Mouse (Mus musculus): ENCODE data around the gene Olfr1462. TPM values are rescaled to one million over a fixed set of nuclear protein-coding genes. Genes with fewer than 3 reads are reported as not detected.

Olfr1462 gene
- polyA plus RNA-seq (2015; fragmentation: Nextera tagmentation; extraction: Ambion mirVana): not detected in 2 replicates

DNA sequence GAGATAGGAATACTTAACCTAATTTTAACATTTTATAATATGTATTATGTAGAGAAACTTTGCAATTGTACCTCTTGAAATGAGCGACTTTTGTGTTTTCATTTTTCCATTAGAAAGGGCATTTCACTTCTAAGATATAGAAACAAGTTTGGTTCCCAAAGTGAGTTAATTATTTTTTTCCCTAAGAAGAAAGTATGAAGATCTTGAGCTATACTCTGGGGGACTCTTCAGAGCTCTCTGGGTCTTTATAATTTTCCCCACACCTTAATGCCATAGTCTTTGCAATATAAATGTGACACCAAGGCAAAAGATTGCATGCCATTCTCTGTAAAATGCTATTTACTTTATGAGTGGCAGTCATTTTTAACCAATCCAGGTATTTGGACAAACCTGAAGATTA, at the start of gene Olfr1462:
Gene Olfr1462 (plus strand): TSS at position 301 of the 400 bp plus-strand sequence.
- ATAC-seq: no peak
- H3K4me2 ChIP-seq (ENCODE audit: low read length): no peak within 1 kb of the TSS

DNA sequence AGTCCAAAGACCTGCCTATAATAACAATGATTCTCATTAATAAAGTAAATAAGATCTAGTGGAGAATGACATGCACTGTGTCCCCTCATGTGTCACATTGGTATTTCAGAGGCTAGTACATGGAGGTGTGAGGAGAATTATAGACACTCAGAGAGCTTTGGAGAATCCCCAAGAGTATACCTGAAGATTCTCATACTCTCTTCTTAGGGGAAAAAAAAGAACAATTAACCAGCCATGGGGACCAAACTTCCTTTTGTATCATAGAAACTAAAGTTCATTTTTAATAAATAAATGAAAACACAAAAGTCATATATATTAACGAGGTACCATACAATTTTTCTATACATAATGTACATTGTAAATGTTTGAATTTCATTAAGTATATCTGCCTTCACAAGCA, 36.1 kb upstream of the Olfr1462 start, which contains the start of gene Olfr1459:
Gene Olfr1459 (minus strand): TSS at position 101 of the 400 bp plus-strand sequence.
- H3K36me3 ChIP-seq (ENCODE audit: control insufficient read depth, insufficient read depth): no peaks in the 10 kb centered on the region
- H3K4me1 ChIP-seq (replicated peaks; ENCODE audit: control insufficient read depth, insufficient read depth, low read length): no peaks in the 10 kb centered on the region
- no peak within 1 kb of the TSS for H3K4me2 ChIP-seq (ENCODE audit: low read length)
- no peaks in the 10 kb centered on the region for H3K27me3 ChIP-seq (replicated peaks; ENCODE audit: control insufficient read depth, insufficient read depth, low read length)
- no peak for ATAC-seq
- no peak within 1 kb of the TSS for H3K4me3 ChIP-seq (replicated peaks; ENCODE audit: low read length)
- peaks cover 7% of the 10 kb centered on the region; the same call in 1 of the 2 replicates for H3K9me3 ChIP-seq (ENCODE audit: control insufficient read depth, low read length)
- WGBS: 80% methylated on average over 1 of the region's 1 CpGs
- no peak within 1 kb of the TSS for H3K27ac ChIP-seq (ENCODE audit: low read length)
- no peak within 1 kb of the TSS for H3K9ac ChIP-seq (replicated peaks; ENCODE audit: low read depth, low read length)

More for the DNA sequence above, at the start of gene Olfr1462:
- Histone ChIP-seq H3K27me3 (replicated peaks; ENCODE audit: control insufficient read depth, insufficient read depth, low read length) (no peaks in the 10 kb centered on the region), H3K27ac (ENCODE audit: low read length) (no peak within 1 kb of the TSS), H3K9me3 (ENCODE audit: control insufficient read depth, low read length) (peaks cover 2% of the 10 kb centered on the region; the same call in 1 of the 2 replicates), H3K4me1 (replicated peaks; ENCODE audit: control insufficient read depth, insufficient read depth, low read length) (no peaks in the 10 kb centered on the region), H3K4me3 (replicated peaks; ENCODE audit: low read length) (no peak within 1 kb of the TSS), H3K36me3 (ENCODE audit: control insufficient read depth, insufficient read depth) (no peaks in the 10 kb centered on the region), H3K9ac (replicated peaks; ENCODE audit: low read depth, low read length) (no peak within 1 kb of the TSS)
- WGBS: 82% methylated on average over 1 of the region's 1 CpGs

DNA sequence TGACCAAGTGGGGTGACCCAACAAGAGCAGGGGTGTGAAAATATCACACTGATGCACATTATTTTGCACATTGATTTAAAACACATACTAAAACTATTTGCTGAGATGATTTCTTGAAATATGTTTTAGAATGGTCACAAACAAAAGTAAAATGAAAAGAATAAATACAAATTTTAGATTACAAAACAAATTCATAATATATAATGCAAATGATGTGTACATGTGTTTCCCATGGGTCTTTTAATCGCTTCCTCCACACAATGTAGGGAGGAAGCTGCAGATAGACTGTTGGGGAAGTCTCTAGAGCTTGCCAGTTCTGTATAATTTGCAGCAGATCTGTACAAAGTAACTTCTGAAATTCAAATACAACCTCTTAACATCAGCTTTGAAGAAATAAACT, 22.8 kb upstream of the Olfr1462 start, which contains the start of gene Olfr1461:
Gene Olfr1461 (plus strand): TSS at position 301 of the 400 bp plus-strand sequence.
- no peak within 1 kb of the TSS for H3K4me3 ChIP-seq (replicated peaks; ENCODE audit: low read length)
- no peak within 1 kb of the TSS for H3K9ac ChIP-seq (replicated peaks; ENCODE audit: low read depth, low read length)
- H3K27ac ChIP-seq (ENCODE audit: low read length): no peak within 1 kb of the TSS
- H3K4me1 ChIP-seq (replicated peaks; ENCODE audit: control insufficient read depth, insufficient read depth, low read length): no peaks in the 10 kb centered on the region
- no peak within 1 kb of the TSS for H3K4me2 ChIP-seq (ENCODE audit: low read length)
- 54% methylated on average over 1 of the region's 1 CpGs for WGBS
- no peaks in the 10 kb centered on the region for H3K36me3 ChIP-seq (ENCODE audit: control insufficient read depth, insufficient read depth)
- no peaks in the 10 kb centered on the region for H3K27me3 ChIP-seq (replicated peaks; ENCODE audit: control insufficient read depth, insufficient read depth, low read length)
- no peaks in the 10 kb centered on the region for H3K9me3 ChIP-seq (ENCODE audit: control insufficient read depth, low read length)
- no peak for ATAC-seq

DNA sequence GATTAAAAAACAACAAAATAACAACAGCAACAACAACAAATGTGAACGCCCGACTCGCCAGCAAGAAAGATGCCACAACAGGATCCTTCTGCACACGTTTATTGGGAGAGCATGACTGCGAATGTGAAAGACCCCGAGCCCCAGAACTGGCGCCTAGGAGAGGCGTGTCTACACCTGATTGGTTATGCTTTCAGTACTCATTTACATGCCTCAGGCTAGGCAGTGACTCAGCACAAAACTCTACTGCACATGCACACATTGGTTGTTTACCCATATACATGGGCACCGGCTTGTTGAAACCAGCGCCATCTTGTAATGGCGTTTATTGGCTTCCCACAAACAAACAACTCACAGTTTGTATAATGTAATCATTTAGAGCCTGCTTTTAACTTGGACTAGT, 36.1 kb downstream of the Olfr1462 start:
- Histone ChIP-seq H3K27me3 (replicated peaks; ENCODE audit: control insufficient read depth, insufficient read depth, low read length) (no peaks in the 10 kb centered on the region), H3K27ac (ENCODE audit: low read length) (no peak overlapping the region), H3K36me3 (ENCODE audit: control insufficient read depth, insufficient read depth) (no peaks in the 10 kb centered on the region), H3K9me3 (ENCODE audit: control insufficient read depth, low read length) (peaks cover 2% of the 10 kb centered on the region), H3K4me2 (ENCODE audit: low read length) (no peak overlapping the region), H3K4me3 (replicated peaks; ENCODE audit: low read length) (no peak overlapping the region), H3K9ac (replicated peaks; ENCODE audit: low read depth, low read length) (no peak overlapping the region), H3K4me1 (replicated peaks; ENCODE audit: control insufficient read depth, insufficient read depth, low read length) (no peaks in the 10 kb centered on the region)
- WGBS: 88% methylated on average over 11 of the region's 11 CpGs
- no peak for ATAC-seq

DNA sequence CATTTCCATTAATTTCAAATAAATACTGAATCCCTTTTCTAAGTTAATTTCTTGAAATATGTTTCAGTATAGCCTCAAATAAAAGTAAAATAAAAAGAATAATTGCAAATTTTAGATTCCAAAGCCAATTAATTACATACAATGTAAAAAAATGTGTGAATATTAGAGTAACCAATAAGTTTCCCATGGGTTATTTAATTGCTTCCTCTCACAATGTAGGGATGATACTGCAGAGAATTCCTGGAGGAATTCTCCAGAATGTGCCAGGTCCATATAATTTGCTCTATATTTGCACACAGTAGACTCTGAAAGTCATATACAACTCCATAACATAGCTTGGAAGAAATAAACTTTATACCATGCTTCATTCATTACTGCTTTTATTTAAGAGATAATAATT, 45.5 kb downstream of the Olfr1462 start, which contains the start of gene Olfr1463:
Gene Olfr1463 (plus strand): TSS at position 301 of the 400 bp plus-strand sequence.
- Histone ChIP-seq H3K36me3 (ENCODE audit: control insufficient read depth, insufficient read depth) (no peaks in the 10 kb centered on the region), H3K4me3 (replicated peaks; ENCODE audit: low read length) (no peak within 1 kb of the TSS), H3K9ac (replicated peaks; ENCODE audit: low read depth, low read length) (no peak within 1 kb of the TSS), H3K4me1 (replicated peaks; ENCODE audit: control insufficient read depth, insufficient read depth, low read length) (no peaks in the 10 kb centered on the region), H3K27me3 (replicated peaks; ENCODE audit: control insufficient read depth, insufficient read depth, low read length) (no peaks in the 10 kb centered on the region), H3K4me2 (ENCODE audit: low read length) (no peak within 1 kb of the TSS), H3K27ac (ENCODE audit: low read length) (no peak within 1 kb of the TSS), H3K9me3 (ENCODE audit: control insufficient read depth, low read length) (peaks cover 13% of the 10 kb centered on the region)
- no peak for ATAC-seq

Other genes starting within 250 kb of the Olfr1462 start
- gene Olfr1450, start 235.5 kb upstream of the Olfr1462 start, polyA plus RNA-seq (2015; fragmentation: Nextera tagmentation; extraction: Ambion mirVana): not detected in 2 replicates
- not detected in 2 replicates for gene Olfr1451, start 190.7 kb upstream of the Olfr1462 start, polyA plus RNA-seq (2015; fragmentation: Nextera tagmentation; extraction: Ambion mirVana)
- gene Olfr1453, start 157.4 kb upstream of the Olfr1462 start, polyA plus RNA-seq (2015; fragmentation: Nextera tagmentation; extraction: Ambion mirVana): not detected in 2 replicates
- gene Olfr1454, start 125.1 kb upstream of the Olfr1462 start, polyA plus RNA-seq (2015; fragmentation: Nextera tagmentation; extraction: Ambion mirVana): not detected in 2 replicates
- not detected in 2 replicates for gene Olfr1457, start 87.8 kb upstream of the Olfr1462 start, polyA plus RNA-seq (2015; fragmentation: Nextera tagmentation; extraction: Ambion mirVana)
- not detected in 2 replicates for gene Olfr1458, start 79.0 kb upstream of the Olfr1462 start, polyA plus RNA-seq (2015; fragmentation: Nextera tagmentation; extraction: Ambion mirVana)
- gene Olfr1459, start 36.2 kb upstream of the Olfr1462 start, polyA plus RNA-seq (2015; fragmentation: Nextera tagmentation; extraction: Ambion mirVana): 0.03 TPM in 1 of 2 replicates, not detected in the other
- gene Olfr1461, start 22.7 kb upstream of the Olfr1462 start, polyA plus RNA-seq (2015; fragmentation: Nextera tagmentation; extraction: Ambion mirVana): not detected in 2 replicates
- gene Olfr1463, start 45.6 kb downstream of the Olfr1462 start, polyA plus RNA-seq (2015; fragmentation: Nextera tagmentation; extraction: Ambion mirVana): not detected in 2 replicates
- not detected in 2 replicates for gene Olfr1465, start 129.8 kb downstream of the Olfr1462 start, polyA plus RNA-seq (2015; fragmentation: Nextera tagmentation; extraction: Ambion mirVana)
- gene Olfr1466, start 153.1 kb downstream of the Olfr1462 start, polyA plus RNA-seq (2015; fragmentation: Nextera tagmentation; extraction: Ambion mirVana): not detected in 2 replicates
- gene Olfr1467, start 176.5 kb downstream of the Olfr1462 start, polyA plus RNA-seq (2015; fragmentation: Nextera tagmentation; extraction: Ambion mirVana): not detected in 2 replicates
- not detected in 2 replicates for gene Olfr1469, start 222.1 kb downstream of the Olfr1462 start, polyA plus RNA-seq (2015; fragmentation: Nextera tagmentation; extraction: Ambion mirVana)

Data from forebrain, embryonic 16.5 days (tissue).